Mouse (Mus musculus) gastrocnemius, postnatal 36 days (tissue): Measurements from ENCODE around the gene Pebp1. TPM values are rescaled to one million over a fixed set of nuclear protein-coding genes. Genes with fewer than 3 reads are reported as not detected.

Experiments used
- DNase-seq, 2 experiments: peaks; one replicate each; pipeline ENCODE4 v3.0.0; 2022
- intact Hi-C: fragments of 180-260 bp; cut with DNase I; formaldehyde crosslinking; loops from one replicate; pipeline ENCODE4 v1.15.1; 2025
- total RNA-seq, 2 experiments: library from RNA; stranded (reverse); gene quantifications; 2 replicates each; pipeline ENCODE4 v1.2.3; 2021

Gene Pebp1
- total RNA-seq, 2 experiments from 2014 or later, result 304 to 320 TPM

DNA sequence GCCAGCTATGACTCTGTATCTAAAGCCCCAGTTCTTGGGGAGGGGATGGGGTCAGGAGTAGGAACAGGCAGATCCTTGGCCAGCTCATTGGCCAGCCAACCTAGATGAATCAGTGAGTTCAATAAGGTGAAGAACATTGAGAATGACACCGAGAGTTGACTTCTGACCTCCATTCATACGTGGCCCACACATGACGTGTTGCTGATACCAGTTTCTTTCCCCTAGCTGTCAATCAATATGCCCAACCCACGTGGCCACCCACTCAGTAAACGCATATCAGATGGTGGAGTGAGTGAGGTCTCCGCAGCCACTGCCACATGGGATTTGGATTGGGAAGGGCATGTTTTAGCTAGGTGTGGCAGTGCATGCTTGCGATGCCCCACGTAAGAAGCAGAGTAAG lies 42.3 kb downstream of the Pebp1 start:
- no peak for DNase-seq
- intact Hi-C loops, result no loop called here

DNA sequence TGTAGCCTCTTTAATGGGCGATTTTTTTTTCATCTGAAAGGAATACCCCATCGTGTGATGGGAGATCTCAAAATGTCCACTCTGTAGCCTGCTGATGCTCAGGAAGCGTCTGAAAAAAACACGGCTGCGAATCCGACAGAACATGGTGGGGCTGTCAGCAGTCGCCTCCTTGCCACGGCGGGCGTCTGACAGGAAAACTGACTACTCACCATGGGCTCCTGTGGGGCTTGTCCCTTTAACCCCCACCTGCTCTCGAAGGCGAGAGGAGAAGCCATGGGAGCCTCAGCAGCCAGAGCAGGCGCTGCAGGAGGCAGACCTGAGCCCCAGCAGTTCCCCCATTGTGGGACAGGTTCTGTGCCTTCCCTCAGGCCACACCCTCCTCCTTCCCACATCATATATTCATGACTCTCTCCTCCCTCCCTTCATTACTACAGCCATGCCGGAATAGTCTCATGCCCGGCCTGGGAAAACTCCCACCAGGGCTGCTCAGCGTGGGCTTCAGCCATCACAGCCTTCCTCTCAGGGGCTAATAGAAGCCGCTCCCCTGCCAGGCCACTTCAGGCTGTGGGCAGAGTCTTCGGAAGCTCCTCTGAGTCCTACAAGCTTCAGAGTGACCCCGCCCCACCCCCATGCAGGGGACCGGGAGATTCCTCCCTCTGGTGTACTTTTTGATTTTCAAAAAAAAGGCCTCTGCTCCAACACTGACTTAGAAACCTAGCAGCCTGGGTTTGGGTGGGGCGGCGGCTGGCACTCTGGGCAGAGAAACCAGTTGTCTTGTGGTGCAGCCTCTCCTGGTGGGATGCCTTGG lies 44.5 kb downstream of the Pebp1 start:
- intact Hi-C loops, result no loop called here
- no peak for DNase-seq

DNA sequence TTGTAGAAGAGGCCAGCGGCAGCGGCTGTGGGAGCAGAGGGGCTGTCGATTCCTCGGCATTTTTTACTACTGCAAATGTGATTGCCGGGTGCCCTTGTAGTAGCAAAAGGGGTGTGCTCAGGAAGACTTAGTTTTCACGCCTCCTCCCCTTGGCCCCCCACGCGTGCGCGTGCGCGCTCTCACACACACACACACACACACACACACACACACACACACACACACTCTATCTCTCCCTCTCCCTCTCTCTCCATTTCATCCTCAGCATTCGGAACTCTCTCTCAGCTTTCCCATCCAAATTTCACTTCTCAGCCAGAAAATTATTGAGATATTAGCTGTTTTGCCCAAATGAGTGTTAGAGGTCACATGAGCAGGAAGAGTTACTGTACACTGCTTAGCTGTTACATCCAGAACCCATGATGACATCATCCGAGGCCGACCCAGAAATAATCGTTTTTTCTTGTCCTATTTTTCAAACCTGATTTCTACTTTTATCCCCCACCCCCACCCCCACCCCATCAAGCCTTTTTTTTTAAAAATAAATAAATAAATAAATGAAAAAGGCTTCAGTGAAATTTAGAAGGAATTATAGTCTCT lies 45.4 kb downstream of the Pebp1 start:
- intact Hi-C loops, result no loop called here
- no peak for DNase-seq

DNA sequence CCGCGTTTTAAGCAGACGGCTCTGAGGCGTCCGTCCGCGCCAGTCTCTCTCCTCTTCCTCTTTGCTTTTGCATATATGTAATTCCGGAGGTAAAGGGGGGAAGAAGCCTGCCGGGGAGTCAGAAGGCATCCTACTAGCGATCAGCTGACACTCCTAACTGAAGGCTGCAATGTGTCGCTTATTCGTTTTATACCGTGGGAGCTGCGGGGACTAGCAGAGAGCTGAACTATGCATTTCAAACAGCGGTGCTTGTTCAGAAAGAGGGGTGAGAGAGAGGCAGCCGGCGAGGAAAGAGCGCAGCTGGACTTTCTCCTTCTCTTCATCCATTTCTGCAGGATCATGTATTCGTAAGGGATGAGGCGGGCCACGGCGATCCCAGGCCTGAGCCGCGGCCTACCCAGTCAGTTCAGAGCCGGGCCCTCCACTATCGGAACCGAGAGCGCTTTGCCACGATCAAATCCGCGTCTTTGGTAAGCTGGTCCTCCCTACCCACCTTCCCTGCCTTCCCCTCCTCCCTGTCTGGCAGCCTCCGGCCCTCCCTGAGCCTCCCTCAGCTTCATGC lies 46.6 kb downstream of the Pebp1 start:
- DNase-seq, result no peak
- intact Hi-C loops, result no loop called here

DNA sequence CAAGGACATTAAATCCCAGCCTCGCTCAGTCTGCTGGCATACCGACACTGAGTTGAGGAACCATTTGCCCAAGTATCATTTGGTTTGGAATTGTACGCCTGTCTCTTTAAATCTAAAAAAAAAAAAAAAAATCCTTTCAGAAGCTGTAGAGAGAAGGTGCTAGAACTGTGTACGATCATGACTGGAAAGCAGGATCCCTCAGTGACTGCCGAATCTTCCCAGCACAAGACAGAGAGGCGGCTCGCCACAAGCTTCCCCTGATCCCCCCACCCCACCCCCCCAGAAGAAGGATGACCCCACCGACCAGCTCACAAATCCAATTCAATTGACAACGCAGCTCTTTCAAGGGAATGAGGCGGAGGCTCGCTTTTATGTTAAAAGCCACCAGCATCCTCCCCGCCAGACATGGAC lies 47.1 kb downstream of the Pebp1 start:
- intact Hi-C loops, result no loop called here

DNA sequence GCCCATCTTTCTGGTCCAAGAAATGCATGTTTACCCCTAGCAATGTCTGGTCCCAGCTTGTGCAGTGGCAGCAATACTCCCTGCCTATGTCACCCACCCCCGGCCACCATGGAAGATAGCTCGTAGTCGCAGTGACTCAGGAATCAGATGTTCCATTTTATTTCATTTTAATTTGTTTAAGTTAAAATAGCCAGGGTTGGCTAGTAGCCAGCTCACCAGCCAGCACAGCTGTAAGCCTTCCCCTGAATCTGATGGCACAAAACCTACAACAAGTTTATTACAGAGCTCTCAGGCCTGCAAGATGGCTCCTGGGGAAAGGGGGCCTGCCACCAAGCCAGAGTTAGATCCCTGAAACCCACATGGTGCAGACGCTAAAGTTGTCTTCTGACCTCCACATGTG lies 48.3 kb downstream of the Pebp1 start:
- intact Hi-C loops, result no loop called here
- DNase-seq, result no peak

More for the DNA sequence above, 47.1 kb downstream of the Pebp1 start:
- no peak for DNase-seq

DNA sequence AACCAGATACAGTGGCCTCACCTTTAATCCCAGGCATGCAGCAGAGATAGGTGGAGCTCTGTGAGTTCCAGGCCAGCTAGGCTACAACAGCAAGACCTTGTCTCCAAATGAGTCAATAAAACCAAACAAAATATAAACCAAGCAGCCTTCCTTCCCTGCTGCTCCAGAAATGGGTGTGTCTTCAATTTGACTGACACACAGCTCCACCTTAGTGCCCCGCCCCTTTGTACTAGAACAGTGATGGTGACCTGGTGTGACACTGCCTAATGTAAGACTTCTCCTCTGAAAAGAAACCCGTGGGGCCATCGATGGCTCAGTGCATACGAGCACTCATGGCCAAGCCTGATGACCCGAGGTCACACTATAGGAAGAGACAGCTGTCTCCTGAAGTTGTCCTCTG lies 50.9 kb downstream of the Pebp1 start:
- intact Hi-C loops, result no loop called here
- DNase-seq, result no peak

Other genes with a start within 250 kb of the Pebp1 start
- 10 to 100 TPM; 70.7 to 72.4 TPM for gene Suds3, start 171.5 kb downstream of the Pebp1 start, total RNA-seq
- 1 to 10 TPM; 3.9 to 4.3 TPM for gene Taok3, start 167.5 kb downstream of the Pebp1 start, total RNA-seq
- gene Vsig10, start 31.5 kb upstream of the Pebp1 start, total RNA-seq, result 1 to 10 TPM; 4.1 to 5.0 TPM
- gene Wsb2, start 69.7 kb upstream of the Pebp1 start, total RNA-seq, result 10 to 100 TPM; 84.2 to 90.8 TPM
- gene Rfc5, start 101.4 kb upstream of the Pebp1 start, total RNA-seq, result 1 to 10 TPM; 2.1 to 2.5 TPM
- gene Ksr2, start 126.4 kb upstream of the Pebp1 start, total RNA-seq, result under 1 TPM; 0.03 to 0.07 TPM